Mouse (Mus musculus) cortical plate, adult 2 months (tissue): Measurements from ENCODE around the gene Jakmip3.

Experiments
- CTCF ChIP-seq: fragments of 200-500 bp; IDR thresholded peaks from 2 replicates; pipeline ENCODE4 v1.5.1; 2011; ENCODE audit warnings: mild to moderate bottlenecking, control low read depth, low read length; ENCODE audit not compliant: insufficient read depth; ENCODE audit errors: extremely low read depth
- POLR2A ChIP-seq: fragments of 200-500 bp; IDR thresholded peaks from 2 replicates; pipeline ENCODE4 v1.6.1; 2011; ENCODE audit warnings: mild to moderate bottlenecking, low read length, control low read depth; ENCODE audit not compliant: insufficient read depth; ENCODE audit errors: extremely low read depth

- TF ChIP-seq CTCF (no peak), POLR2A (no peak)
Observed at GRCm38 (mm10) chr7:139082281-139082680, 141.8 kb downstream of the Jakmip3 start.
